Mouse (Mus musculus) kidney, embryonic 15.5 days (tissue): ENCODE data around the gene Ubxn7. TPM values are rescaled to one million over a fixed set of nuclear protein-coding genes. Genes with fewer than 3 reads are reported as not detected.

Experiments used
- ATAC-seq: fragments of 200-750 bp; cut with Nextera tagmentation; replicated peaks from 2 replicates; pipeline ENCODE4 v1.8.0; 2017; ENCODE audit warnings: moderate TSS enrichment; ENCODE audit not compliant: low FRiP score
- H3K27ac ChIP-seq: fragments of 300-500 bp; sonication (generic); 2 replicates; pipeline ENCODE4 v1.5.1; 2015; ENCODE audit warnings: mild to moderate bottlenecking, inconsistent platforms
- H3K27me3 ChIP-seq: fragments of 300-500 bp; sonication (generic); 2 replicates; pipeline ENCODE4 v1.6.1; 2015; ENCODE audit warnings: inconsistent platforms
- H3K36me3 ChIP-seq: fragments of 300-500 bp; sonication (generic); 2 replicates; pipeline ENCODE4 v1.6.1; 2015; ENCODE audit warnings: inconsistent platforms
- H3K4me1 ChIP-seq: fragments of 300-500 bp; sonication (generic); 2 replicates; pipeline ENCODE4 v1.6.1; 2015; ENCODE audit warnings: inconsistent platforms
- H3K4me2 ChIP-seq: fragments of 300-500 bp; sonication (generic); 2 replicates; pipeline ENCODE4 v1.6.1; 2015; ENCODE audit warnings: moderate library complexity, mild to moderate bottlenecking, inconsistent platforms
- H3K4me3 ChIP-seq: fragments of 300-500 bp; sonication (generic); replicated peaks from 2 replicates; pipeline ENCODE4 v1.5.1; 2015; ENCODE audit warnings: mild to moderate bottlenecking, inconsistent platforms
- H3K9ac ChIP-seq: fragments of 300-500 bp; sonication (generic); 2 replicates; pipeline ENCODE4 v1.6.1; 2015; ENCODE audit warnings: mild to moderate bottlenecking, inconsistent platforms
- H3K9me3 ChIP-seq: fragments of 300-500 bp; sonication (generic); replicated peaks from 2 replicates; pipeline ENCODE4 v1.6.1; 2016; ENCODE audit warnings: inconsistent platforms
- WGBS: fragments of 180-500 bp; shearing (Covaris S2); methylation state at CpG from one replicate; pipeline ENCODE4 v1.1.7; 2015; ENCODE audit warnings: mixed read lengths; 5-methylcytosine and 5-hydroxymethylcytosine counted together
- polyA plus RNA-seq: library from polyadenylated mRNA; unstranded; fragments of >200 nt; fragmentation: Nextera tagmentation; extraction: Ambion mirVana; gene quantifications from 2 replicates; pipeline ENCODE4 v1.2.1, GENCODE M21; 2015

Ubxn7 gene
- polyA plus RNA-seq, 1 experiment from 2014 or later, result 27.3 TPM

- H3K27me3 ChIP-seq, result no peaks in the 10 kb centered on the region
- H3K4me3 ChIP-seq, result no peak overlapping the region
- 86% methylated on average over 3 of the region's 3 CpGs for WGBS
- H3K4me2 ChIP-seq, result no peak overlapping the region
- H3K9me3 ChIP-seq, result no peaks in the 10 kb centered on the region
- H3K4me1 ChIP-seq, result no peaks in the 10 kb centered on the region
- no peak for ATAC-seq
- H3K9ac ChIP-seq, result no peak overlapping the region
- H3K27ac ChIP-seq, result no peak overlapping the region
- H3K36me3 ChIP-seq, result peaks cover 3% of the 10 kb centered on the region; the same call in 1 of the 2 replicates
These were observed 109.4 kb downstream of the Ubxn7 start for GRCm38 (mm10) chr16:32441432-32441831.

Other genes with a start within 250 kb of the Ubxn7 start
- 127 and 131 TPM in 2 replicates for gene Pigx, start 232.5 kb upstream of the Ubxn7 start, polyA plus RNA-seq
- gene Cep19, start 232.5 kb upstream of the Ubxn7 start, polyA plus RNA-seq, result 38.3 and 39.8 TPM in 2 replicates
- gene Nrros, start 166.7 kb upstream of the Ubxn7 start, polyA plus RNA-seq, result 17.7 and 17.8 TPM in 2 replicates
- gene Bex6, start 152.4 kb upstream of the Ubxn7 start, polyA plus RNA-seq, result not detected in 2 replicates
- gene Fbxo45, start 85.1 kb upstream of the Ubxn7 start, polyA plus RNA-seq, result 10.4 and 11.2 TPM in 2 replicates
- gene Wdr53, start 85.0 kb upstream of the Ubxn7 start, polyA plus RNA-seq, result 19.3 and 19.5 TPM in 2 replicates
- gene Smco1, start 60.8 kb upstream of the Ubxn7 start, polyA plus RNA-seq, result not detected in 2 replicates
- gene Rnf168, start 54.8 kb upstream of the Ubxn7 start, polyA plus RNA-seq, result 31.2 and 31.5 TPM in 2 replicates
- gene Tm4sf19, start 68.2 kb downstream of the Ubxn7 start, polyA plus RNA-seq, result 0.55 TPM in 1 of 2 replicates, not detected in the other
- gene Tctex1d2, start 87.4 kb downstream of the Ubxn7 start, polyA plus RNA-seq, result 32.0 and 33.6 TPM in 2 replicates
- 35.8 and 41.3 TPM in 2 replicates for gene Pcyt1a, start 98.7 kb downstream of the Ubxn7 start, polyA plus RNA-seq
- gene Slc51a, start 155.6 kb downstream of the Ubxn7 start, polyA plus RNA-seq, result 2.1 and 2.2 TPM in 2 replicates
- gene Zdhhc19, start 164.0 kb downstream of the Ubxn7 start, polyA plus RNA-seq, result not detected in 2 replicates